Mouse (Mus musculus): ENCODE measurements around the gene Cacna2d1. TPM values are rescaled to one million over a fixed set of nuclear protein-coding genes. Genes with fewer than 3 reads are reported as not detected.

Gene Cacna2d1
- polyA plus RNA-seq, 1 experiment from 2014 or later, result 25.4 TPM

DNA sequence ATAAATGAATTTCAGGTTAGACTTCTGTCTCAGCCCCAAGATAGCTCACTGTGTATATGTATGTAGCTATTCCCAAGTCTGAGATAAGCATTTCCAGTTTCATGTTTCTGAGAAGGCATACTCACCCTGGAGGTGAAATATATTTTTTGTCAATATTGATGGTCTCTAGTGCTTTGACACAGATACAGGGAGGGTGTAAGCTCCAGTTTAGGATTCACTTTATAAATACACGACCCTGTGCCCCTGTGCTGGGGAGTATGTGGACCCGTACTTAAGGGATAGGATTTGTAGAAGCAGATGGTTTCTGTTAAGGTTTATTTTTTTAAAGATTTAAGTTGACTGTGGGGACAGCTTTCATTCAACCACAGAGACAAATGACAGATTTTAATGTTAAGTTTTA lies 79.2 kb downstream of the Cacna2d1 start:
- no peak for ATAC-seq (ENCODE audit: insufficient number of reproducible peaks, low FRiP score)

DNA sequence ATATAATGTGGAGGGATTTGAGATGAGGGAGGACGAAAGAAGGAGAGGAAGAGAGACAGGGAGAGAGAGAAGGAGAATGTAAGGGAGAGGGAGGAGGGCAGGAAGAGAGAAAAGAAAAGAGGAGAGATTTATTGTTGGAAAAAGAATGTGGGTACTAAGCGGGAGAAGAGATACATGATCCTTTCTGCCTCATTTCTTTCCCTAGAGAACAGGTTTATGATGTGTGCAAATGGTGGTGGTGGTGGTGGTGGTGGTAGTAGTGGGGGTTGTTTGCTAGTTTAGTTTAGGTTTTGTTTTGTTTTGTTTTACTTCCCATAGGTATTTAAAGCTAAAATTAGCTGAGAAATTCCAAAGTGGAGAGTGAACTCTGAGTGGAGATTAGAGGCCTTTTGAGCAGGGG lies 79.9 kb downstream of the Cacna2d1 start:
- Histone ChIP-seq H3K9ac (no peak overlapping the region), H3K4me3 (no peak overlapping the region), H3K4me2 (no peak overlapping the region), H3K36me3 (no peaks in the 10 kb centered on the region), H3K27ac (ENCODE audit: poor library complexity, severe bottlenecking) (no peak overlapping the region), H3K4me1 (replicated peaks) (peaks cover 6% of the 10 kb centered on the region; the same call in 1 of the 2 replicates), H3K27me3 (replicated peaks) (no peaks in the 10 kb centered on the region), H3K9me3 (replicated peaks) (no peaks in the 10 kb centered on the region)
- ATAC-seq (ENCODE audit: insufficient number of reproducible peaks, low FRiP score), result no peak
- WGBS, result 83% methylated on average over 2 of the region's 2 CpGs

More for the DNA sequence above, 79.2 kb downstream of the Cacna2d1 start:
- Histone ChIP-seq H3K9me3 (replicated peaks) (no peaks in the 10 kb centered on the region), H3K4me3 (no peak overlapping the region), H3K36me3 (no peaks in the 10 kb centered on the region), H3K4me2 (no peak overlapping the region), H3K27ac (ENCODE audit: poor library complexity, severe bottlenecking) (no peak overlapping the region), H3K27me3 (replicated peaks) (no peaks in the 10 kb centered on the region), H3K9ac (no peak overlapping the region), H3K4me1 (replicated peaks) (peaks cover 6% of the 10 kb centered on the region; the same call in 1 of the 2 replicates)
- WGBS, result 75% methylated on average over 2 of the region's 2 CpGs

DNA sequence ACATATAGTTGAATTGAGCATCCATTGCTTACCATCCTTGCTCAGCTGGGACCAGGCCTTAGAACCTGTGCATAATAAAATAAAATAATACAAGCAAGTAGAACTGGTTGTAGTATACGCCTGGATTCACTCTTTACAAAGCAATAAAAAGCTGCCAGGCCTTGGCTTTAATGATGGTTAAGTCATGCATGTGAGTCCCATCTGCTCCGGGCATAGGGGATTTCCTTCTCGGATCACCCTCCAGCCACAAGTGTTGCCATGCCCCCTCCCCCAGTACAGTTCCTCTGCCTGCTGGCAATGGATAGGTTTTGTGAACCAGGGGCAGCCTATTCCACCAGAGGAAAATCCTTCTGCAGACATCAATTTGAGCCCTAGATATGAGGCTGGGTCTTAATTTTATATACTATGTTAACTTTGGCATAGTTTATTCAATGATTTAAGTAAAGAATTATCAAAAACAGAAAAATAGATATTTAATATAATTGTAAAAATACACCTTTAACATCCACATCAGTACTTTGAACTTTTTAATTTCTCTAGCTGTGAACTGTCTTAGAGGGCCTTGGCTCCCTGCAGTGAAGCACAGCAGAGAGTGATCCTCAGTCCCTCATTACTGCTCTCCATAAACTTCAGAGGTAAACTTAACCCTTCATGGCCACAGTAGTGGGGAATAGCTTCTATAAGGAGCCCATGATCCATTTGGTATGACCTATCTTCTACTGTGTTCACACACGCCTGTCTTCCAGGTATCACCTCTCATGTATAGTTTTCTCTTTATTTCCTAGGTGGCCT lies 90.3 kb downstream of the Cacna2d1 start:
- no peak overlapping the region for H3K9ac ChIP-seq
- no peaks in the 10 kb centered on the region for H3K9me3 ChIP-seq (replicated peaks)
- no peak overlapping the region for H3K4me3 ChIP-seq
- no peak overlapping the region for H3K4me2 ChIP-seq
- 77% methylated on average over 4 of the region's 4 CpGs for WGBS
- no peak for ATAC-seq (ENCODE audit: insufficient number of reproducible peaks, low FRiP score)
- no peaks in the 10 kb centered on the region for H3K36me3 ChIP-seq
- H3K27ac ChIP-seq (ENCODE audit: poor library complexity, severe bottlenecking), result no peak overlapping the region
- no peaks in the 10 kb centered on the region for H3K4me1 ChIP-seq (replicated peaks)
- H3K27me3 ChIP-seq (replicated peaks), result no peaks in the 10 kb centered on the region

DNA sequence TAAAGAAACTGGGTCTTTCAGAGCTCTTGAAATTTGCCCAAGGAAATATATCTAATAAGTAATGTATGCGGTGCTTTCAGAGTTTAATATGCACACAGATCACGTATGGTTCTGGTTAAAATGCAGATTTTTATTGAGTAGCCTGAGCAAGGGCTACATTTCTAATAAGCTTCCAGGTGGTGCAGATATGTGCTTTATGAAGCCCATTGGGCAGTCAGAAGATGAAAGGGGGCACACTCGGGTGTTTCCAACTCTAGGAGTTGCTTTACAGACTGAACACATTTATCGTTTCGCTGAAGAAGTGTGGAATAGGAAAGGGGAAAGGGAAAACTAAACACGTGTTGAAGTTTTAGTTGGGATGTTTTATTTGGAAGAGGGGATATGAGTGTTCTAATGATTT lies 94.4 kb downstream of the Cacna2d1 start:
- Histone ChIP-seq H3K27ac (ENCODE audit: poor library complexity, severe bottlenecking) (no peak overlapping the region), H3K9ac (no peak overlapping the region), H3K4me1 (replicated peaks) (no peaks in the 10 kb centered on the region), H3K4me2 (no peak overlapping the region), H3K9me3 (replicated peaks) (no peaks in the 10 kb centered on the region), H3K36me3 (no peaks in the 10 kb centered on the region), H3K27me3 (replicated peaks) (no peaks in the 10 kb centered on the region), H3K4me3 (no peak overlapping the region)
- ATAC-seq (ENCODE audit: insufficient number of reproducible peaks, low FRiP score), result no peak
- WGBS, result 84% methylated on average over 6 of the region's 6 CpGs

DNA sequence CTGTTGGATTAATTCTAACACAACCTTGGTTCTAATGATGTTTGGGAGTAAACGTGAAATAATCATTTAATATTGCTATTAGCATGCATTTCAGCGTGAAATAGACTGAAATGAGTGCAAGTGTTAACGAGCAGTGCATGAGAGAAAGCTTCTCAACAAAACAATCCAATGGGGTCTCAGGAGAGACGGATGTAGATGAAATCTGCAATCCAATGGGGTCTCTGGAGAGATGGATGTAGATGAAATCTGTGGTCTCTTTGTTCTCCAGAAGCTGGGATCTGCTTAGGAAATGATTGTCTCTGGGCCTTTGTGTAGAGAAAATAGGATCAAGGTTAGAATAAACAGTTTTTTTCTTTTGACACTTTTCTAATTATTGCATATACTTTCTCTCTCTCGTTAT lies 95.0 kb downstream of the Cacna2d1 start:
- no peak overlapping the region for H3K4me2 ChIP-seq
- H3K9ac ChIP-seq, result no peak overlapping the region
- no peak for ATAC-seq (ENCODE audit: insufficient number of reproducible peaks, low FRiP score)
- H3K4me1 ChIP-seq (replicated peaks), result no peaks in the 10 kb centered on the region
- no peak overlapping the region for H3K27ac ChIP-seq (ENCODE audit: poor library complexity, severe bottlenecking)
- no peak overlapping the region for H3K4me3 ChIP-seq
- no peaks in the 10 kb centered on the region for H3K9me3 ChIP-seq (replicated peaks)
- no peaks in the 10 kb centered on the region for H3K36me3 ChIP-seq
- no peaks in the 10 kb centered on the region for H3K27me3 ChIP-seq (replicated peaks)
- 80% methylated on average over 5 of the region's 5 CpGs for WGBS

DNA sequence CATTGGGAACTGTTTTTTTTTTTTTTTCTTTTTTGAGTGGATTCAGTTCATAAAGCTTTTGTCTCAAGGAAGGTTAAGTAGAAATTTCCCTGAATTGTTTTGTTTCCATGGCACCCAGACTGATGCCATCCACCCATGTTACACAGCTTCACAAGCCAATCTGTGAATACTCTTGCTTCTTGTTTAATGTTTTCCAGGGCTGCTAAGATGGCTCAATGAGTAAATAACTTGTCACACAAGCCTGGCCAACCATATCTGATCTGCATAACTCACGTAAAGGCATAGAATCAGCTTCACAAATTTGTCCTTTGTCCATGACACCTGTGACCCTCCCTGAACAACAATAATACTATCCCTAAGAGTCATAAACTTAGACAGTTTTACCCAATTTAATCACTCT lies 99.1 kb downstream of the Cacna2d1 start:
- Histone ChIP-seq H3K27ac (ENCODE audit: poor library complexity, severe bottlenecking) (no peak overlapping the region), H3K9ac (no peak overlapping the region), H3K36me3 (no peaks in the 10 kb centered on the region), H3K4me3 (no peak overlapping the region), H3K27me3 (replicated peaks) (no peaks in the 10 kb centered on the region), H3K4me2 (no peak overlapping the region), H3K9me3 (replicated peaks) (no peaks in the 10 kb centered on the region), H3K4me1 (replicated peaks) (peaks cover 5% of the 10 kb centered on the region; the same call in 1 of the 2 replicates)
- 89% methylated on average over 1 of the region's 1 CpGs for WGBS
- no peak for ATAC-seq (ENCODE audit: insufficient number of reproducible peaks, low FRiP score)

DNA sequence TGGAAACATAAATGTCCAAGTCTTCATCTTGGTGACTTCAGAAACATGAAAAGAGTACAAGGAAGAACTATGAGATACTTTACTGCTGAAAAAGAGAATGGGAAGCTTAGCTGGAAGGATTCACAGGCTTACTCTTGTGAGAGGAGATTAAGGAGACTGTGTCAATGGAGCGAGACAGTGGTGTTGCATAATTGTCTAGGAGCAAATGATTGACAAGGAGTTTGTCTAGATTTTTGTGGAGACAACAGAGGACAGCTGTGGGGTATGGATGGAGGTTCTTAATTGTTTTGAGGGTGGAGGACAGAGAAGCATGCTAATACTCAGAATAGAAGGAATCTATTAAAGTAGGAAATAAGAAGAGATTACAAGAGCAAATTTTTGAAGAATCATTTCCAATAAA lies 100.8 kb downstream of the Cacna2d1 start:
- 78% methylated on average over 1 of the region's 1 CpGs for WGBS
- no peak overlapping the region for H3K4me3 ChIP-seq
- H3K4me2 ChIP-seq, result no peak overlapping the region
- no peaks in the 10 kb centered on the region for H3K9me3 ChIP-seq (replicated peaks)
- no peaks in the 10 kb centered on the region for H3K36me3 ChIP-seq
- no peak for ATAC-seq (ENCODE audit: insufficient number of reproducible peaks, low FRiP score)
- H3K27ac ChIP-seq (ENCODE audit: poor library complexity, severe bottlenecking), result no peak overlapping the region
- H3K27me3 ChIP-seq (replicated peaks), result no peaks in the 10 kb centered on the region
- peaks cover 5% of the 10 kb centered on the region; the same call in 1 of the 2 replicates for H3K4me1 ChIP-seq (replicated peaks)
- no peak overlapping the region for H3K9ac ChIP-seq

DNA sequence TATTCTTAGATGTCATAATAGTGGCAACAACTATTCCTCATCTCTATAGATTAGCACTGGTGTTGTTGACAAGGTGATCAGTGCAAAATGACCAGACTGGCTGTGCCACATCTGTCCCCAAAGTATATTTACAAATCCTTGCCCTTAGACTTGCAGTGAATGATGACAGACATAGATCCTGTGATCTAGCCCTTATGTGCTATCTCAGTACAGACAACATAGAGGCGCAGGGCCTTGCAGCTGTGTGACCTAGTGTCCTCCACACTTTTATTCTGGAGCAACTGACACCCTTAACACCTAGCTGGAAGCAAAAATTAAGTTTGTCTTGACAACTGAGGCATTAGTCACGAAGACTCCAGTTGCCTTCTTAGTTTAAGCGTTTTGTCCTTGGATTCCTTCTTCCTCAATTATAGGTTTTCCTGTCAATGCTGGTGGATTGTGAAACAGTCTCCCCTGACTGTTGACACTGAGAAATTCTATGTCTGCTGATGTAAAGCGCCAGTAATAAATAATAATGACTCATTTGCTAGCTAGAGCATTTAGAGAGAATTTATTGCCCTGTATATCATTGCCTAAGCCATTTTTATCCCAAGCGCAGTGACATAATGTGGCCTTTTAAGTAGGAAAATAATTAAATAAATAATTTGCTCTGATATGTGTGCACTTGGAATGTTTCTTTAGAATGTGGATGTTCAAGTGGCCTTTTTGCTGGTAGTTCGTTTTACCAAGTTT lies 110.8 kb downstream of the Cacna2d1 start:
- 80% methylated on average over 6 of the region's 6 CpGs for WGBS
- Histone ChIP-seq H3K4me1 (replicated peaks) (peaks cover 7% of the 10 kb centered on the region; the same call in 1 of the 2 replicates), H3K9ac (no peak overlapping the region), H3K9me3 (replicated peaks) (no peaks in the 10 kb centered on the region), H3K27ac (ENCODE audit: poor library complexity, severe bottlenecking) (no peak overlapping the region), H3K4me3 (no peak overlapping the region), H3K27me3 (replicated peaks) (no peaks in the 10 kb centered on the region), H3K36me3 (no peaks in the 10 kb centered on the region), H3K4me2 (no peak overlapping the region)
- ATAC-seq (ENCODE audit: insufficient number of reproducible peaks, low FRiP score), result no peak

DNA sequence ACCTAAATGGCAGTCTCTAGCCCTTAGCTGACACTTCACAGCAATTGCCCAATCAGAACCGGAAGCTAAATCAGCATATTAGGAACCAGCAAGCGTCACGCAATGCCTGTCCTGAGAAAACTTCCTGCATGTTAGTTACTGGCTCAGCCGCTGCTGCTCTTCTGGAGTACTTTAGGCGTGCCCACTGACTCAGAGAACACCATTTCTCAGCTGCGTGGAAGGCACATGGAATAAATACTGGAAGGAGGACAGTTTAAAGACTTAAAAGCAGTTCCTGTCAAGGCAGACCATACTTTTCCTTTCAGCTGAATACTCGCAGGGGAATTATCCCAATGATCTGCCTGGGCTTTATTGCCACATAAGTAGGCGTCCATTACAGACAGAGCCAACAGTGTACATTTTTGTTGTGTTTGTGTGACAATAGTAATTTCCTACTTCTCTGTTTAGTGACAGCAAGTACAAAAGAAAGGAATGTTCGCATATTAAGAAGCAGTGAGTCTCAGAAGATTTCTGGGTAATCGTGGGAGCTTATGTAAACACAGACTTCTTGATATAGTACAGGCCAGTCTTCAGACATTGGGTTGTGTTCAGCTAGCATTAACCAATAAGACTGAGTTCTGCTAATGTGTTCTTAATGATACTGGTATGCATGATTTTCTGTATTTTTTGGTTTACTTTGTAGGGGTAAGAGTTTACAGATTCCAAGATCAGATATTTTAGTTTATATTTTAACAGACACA lies 113.1 kb downstream of the Cacna2d1 start:
- Histone ChIP-seq H3K27me3 (replicated peaks) (no peaks in the 10 kb centered on the region), H3K27ac (ENCODE audit: poor library complexity, severe bottlenecking) (peak overlapping the region; percentile 43; the same call in 1 of the 2 replicates), H3K4me2 (0 out of 2 replicates have a peak overlapping the region, but pooled peaks have one; percentile 19), H3K9me3 (replicated peaks) (no peaks in the 10 kb centered on the region), H3K9ac (no peak overlapping the region), H3K4me3 (no peak overlapping the region), H3K36me3 (no peaks in the 10 kb centered on the region), H3K4me1 (replicated peaks) (peaks cover 7% of the 10 kb centered on the region; the same call in 1 of the 2 replicates)
- ATAC-seq (ENCODE audit: insufficient number of reproducible peaks, low FRiP score), result no peak
- WGBS, result 56% methylated on average over 10 of the region's 10 CpGs

DNA sequence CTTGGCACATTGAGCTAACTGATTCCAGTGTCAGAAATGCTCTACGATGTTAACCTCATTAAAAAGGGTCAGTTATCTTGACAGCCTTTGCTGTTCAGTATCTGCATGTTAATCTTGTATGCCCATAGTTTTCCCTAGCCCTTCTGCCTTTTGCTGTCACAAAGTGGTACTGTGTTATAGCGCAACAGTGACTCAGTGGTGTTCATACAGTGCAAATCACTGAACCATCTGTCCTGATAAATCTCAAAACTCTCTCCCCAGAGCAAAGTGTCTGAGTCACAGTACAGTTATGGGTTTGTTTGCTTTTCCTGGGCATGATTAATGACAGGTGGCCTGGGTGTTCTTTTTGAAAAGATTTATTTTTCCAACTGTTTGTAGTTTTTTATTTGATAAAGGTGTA lies 122.3 kb downstream of the Cacna2d1 start:
- no peaks in the 10 kb centered on the region for H3K27me3 ChIP-seq (replicated peaks)
- H3K27ac ChIP-seq (ENCODE audit: poor library complexity, severe bottlenecking), result no peak overlapping the region
- H3K36me3 ChIP-seq, result no peaks in the 10 kb centered on the region
- H3K4me1 ChIP-seq (replicated peaks), result no peaks in the 10 kb centered on the region
- no peaks in the 10 kb centered on the region for H3K9me3 ChIP-seq (replicated peaks)
- no peak overlapping the region for H3K4me2 ChIP-seq
- H3K4me3 ChIP-seq, result no peak overlapping the region
- no peak for ATAC-seq (ENCODE audit: insufficient number of reproducible peaks, low FRiP score)
- no peak overlapping the region for H3K9ac ChIP-seq
- 58% methylated on average over 2 of the region's 2 CpGs for WGBS

DNA sequence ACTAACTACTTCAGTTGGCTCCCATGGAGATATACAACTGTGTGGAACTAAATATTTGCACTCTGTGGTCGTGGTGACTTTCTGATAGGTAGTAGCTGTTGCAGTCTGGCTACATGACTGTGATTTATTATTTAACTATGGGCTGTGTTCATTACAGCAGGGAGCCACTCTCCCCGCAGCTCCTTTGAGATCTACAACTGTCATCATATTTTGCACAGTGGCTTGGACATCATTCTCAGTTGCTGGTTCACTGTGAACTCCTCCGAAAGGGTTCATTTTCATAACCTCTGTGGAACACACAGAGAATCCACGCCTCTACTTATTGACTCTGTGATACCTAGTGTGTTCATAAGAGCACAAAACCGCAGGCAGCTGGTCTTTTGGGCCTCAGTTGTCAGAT lies 128.3 kb downstream of the Cacna2d1 start:
- no peaks in the 10 kb centered on the region for H3K36me3 ChIP-seq
- WGBS, result 72% methylated on average over 5 of the region's 5 CpGs

More for the DNA sequence above, 128.3 kb downstream of the Cacna2d1 start:
- no peak for ATAC-seq (ENCODE audit: insufficient number of reproducible peaks, low FRiP score)
- Histone ChIP-seq H3K4me3 (no peak overlapping the region), H3K9me3 (replicated peaks) (no peaks in the 10 kb centered on the region), H3K27me3 (replicated peaks) (no peaks in the 10 kb centered on the region), H3K4me2 (no peak overlapping the region), H3K27ac (ENCODE audit: poor library complexity, severe bottlenecking) (no peak overlapping the region), H3K9ac (no peak overlapping the region), H3K4me1 (replicated peaks) (no peaks in the 10 kb centered on the region)
